Mouse (Mus musculus): ENCODE measurements around the gene Tfpi2.

The Tfpi2 gene

DNA sequence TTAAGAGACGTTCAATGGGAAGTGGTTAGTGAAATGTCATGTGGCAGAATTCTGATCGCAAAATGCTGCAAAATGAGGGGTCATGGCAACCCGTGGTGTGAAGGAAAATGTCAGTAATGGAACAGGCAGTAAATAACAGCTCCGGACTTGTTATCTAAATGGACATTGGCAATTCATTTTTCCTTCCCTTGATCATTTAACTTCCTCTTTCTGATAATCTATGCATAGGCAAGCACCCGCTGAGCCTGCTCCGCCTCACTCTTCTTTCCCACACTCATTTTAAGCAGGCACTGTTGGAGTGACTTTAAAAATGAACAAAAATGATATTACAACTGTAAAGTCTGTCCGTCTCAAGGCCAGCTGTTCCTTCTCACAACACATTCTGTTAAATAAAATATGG is 72.7 kb downstream of the Tfpi2 start:
- in situ Hi-C loops (cut with MboI, MseI), result no loop called here

Measured in T-helper 2 cell (primary cell).